Mouse (Mus musculus) brain, embryonic 18.5 days (tissue): ENCODE data around the gene Alpl.

Source experiments
- DNase-seq: peaks from one replicate; pipeline ENCODE4 v3.0.0-alpha.2; 2012; ENCODE audit warnings: low read depth, low spot score

Alpl gene

GRCm38 (mm10) chr4:137800324-137800723, 4.1 kb upstream of the Alpl start:
- DNase-seq, result no peak

DNA sequence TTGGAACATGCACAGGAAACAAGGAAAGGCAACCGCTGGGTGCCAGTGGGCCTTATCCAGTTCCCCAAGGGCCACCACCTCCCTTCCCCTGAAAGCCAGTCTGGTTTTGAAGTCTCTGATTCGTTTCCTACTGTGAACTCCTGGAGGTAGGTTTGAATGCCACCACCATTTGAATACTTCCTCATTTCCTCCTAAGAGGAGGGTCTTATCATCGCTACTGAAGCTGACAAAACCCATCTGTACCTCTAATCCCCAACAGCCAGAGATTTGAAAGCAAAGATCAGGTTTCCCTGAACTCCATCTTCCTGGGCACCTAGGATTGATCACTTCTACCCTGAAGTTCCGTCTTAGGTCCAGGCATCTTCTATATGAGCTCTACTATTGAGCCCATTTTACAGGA, 854 bp upstream of the Alpl start:
- DNase-seq, result no peak

DNA sequence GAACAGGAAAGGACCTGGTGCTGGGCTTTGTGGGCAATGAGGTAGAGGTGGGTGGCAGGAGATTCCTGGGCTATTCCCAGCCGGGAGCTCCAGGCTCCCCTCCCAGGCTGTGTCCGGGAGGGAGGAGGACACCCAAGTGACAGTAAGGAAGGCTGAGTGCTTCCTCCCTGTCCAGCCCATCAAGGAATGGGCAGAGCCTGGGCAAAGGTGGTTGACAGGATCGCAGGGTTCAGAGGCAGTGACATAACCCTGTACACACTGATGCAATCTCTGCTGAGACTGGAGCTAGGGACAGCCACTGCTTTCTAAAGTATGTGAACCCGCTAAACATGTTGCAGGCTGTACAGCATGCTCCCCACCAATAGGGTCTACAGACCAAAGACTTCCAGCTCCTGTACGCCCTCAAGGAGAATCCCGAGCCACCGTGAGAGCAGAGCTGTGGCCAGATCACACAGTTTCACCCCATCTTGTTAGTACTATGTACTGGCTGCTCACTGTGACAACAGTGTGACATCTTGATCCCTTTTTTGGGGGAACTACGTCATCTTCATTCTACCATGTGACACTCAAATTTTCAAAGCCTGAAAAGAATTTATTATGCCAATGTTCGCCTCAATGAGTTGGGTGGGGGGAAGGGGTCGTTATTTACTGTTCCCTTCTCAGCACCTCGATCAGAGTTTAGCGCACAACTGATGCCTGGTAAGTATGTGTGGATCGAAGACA, 1.8 kb downstream of the Alpl start:
- DNase-seq, result no peak

GRCm38 (mm10) chr4:137793611-137794010, 2.6 kb downstream of the Alpl start:
- DNase-seq, result no peak

DNA sequence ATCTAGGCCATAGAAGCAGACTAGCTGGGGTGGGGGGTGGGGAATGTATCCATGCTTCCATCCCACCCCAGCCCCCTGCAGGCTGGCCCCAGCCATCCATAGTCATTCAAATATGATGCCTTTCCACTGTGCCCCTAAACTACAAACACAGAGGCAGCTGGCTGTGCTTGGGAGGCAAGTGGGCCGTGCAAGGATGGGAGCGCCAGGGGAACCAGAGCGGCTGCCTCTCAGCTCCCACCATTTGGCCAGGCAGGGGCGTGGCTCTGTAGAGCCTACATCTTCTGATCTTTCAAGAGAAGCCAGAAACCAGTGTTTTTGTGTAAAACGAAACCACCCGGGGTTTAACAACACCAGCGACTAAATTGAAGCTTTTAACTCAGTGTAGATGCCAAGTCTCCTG, 4.7 kb downstream of the Alpl start:
- DNase-seq, result no peak

DNA sequence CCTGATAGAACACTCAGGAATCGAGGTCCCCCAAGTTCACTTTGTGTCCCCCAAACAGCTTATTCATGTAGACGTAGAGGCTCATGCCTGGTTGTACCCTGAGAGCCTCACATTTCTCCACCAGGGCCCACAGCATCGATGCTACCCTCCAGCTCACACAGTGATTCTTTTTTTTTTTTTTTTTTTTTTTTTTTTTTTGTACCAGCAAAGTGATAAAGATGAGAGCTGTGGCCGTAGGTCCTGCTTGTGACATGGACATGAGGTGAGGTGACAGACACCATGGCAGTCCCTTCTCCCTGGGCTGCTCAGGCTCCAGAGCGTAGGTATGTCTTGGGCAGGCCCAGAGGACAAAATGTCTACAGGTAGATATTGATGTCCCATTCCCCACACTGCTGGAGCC, 5.2 kb downstream of the Alpl start:
- no peak for DNase-seq

GRCm38 (mm10) chr4:137788511-137789049, 7.6 kb downstream of the Alpl start:
- DNase-seq, result no peak

GRCm38 (mm10) chr4:137787589-137788289, 8.4 kb downstream of the Alpl start:
- no peak for DNase-seq

DNA sequence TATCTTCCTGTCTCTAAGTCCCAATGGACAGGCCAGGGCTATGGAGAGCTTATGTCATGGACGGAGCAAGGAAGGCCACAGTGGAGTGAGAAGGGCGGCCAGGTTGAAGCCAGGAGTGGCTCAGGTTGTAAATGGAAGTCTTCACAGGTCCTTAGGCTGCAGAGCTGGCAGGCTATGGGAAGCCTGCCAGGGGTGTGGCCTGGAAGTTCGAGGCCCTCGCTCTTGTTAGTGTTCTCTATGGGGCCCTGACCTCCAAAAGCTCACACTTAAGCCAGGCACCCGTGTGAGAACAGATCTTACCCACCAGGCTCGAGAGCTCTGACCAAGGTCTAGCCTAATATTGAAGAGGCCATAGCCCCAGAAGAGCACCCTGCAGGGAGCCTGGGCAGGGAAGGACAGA, 9.7 kb downstream of the Alpl start:
- no peak for DNase-seq

DNA sequence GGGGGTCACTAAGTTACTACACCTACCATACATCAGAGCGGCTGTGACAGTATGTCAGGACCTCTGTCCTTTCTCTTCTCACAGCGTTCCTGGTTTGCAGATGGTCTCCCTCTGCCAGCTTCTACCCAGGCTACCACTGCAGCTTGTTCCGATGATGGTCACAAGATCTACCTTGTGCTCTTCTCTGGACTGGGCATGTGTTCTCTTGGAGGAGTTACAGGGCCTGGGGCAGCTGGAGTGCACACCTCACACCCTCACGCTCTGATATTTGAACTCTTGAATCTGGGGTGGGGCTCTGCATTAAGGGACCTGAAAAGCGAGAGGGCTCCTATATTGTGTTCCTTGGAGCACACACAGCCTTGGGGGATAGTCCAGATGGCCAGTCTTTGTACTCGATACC, 10.9 kb downstream of the Alpl start:
- DNase-seq, result no peak

GRCm38 (mm10) chr4:137784741-137785140, 11.4 kb downstream of the Alpl start:
- no peak for DNase-seq

- DNase-seq, result no peak
Measured at GRCm38 (mm10) chr4:137783541-137784191, 12.5 kb downstream of the Alpl start.

- no peak for DNase-seq
Measured at GRCm38 (mm10) chr4:137781949-137782348, 14.2 kb downstream of the Alpl start.

GRCm38 (mm10) chr4:137780986-137781385, 15.2 kb downstream of the Alpl start:
- no peak for DNase-seq

GRCm38 (mm10) chr4:137778397-137779184, 17.6 kb downstream of the Alpl start:
- no peak for DNase-seq

GRCm38 (mm10) chr4:137777866-137778265, 18.3 kb downstream of the Alpl start:
- no peak for DNase-seq

DNA sequence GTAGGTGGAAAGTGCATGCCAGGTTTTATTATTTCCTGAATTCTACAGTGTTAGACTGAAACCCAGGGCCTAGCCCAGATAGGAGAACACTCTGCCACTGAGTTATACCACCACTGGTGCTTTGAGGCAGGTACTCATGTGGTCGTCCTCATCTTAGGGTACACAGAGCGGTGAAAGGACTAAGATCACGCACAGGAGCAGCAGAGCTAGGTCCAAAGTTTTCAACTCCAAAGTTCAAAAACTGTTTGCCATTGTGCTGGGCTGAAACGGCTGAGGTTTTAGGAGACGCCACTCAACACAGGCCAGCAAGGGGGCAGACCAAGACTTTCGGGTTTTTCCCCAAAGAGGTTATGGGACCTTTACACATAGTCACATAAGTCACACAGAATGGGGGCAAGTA, 21.7 kb downstream of the Alpl start:
- DNase-seq, result no peak

DNA sequence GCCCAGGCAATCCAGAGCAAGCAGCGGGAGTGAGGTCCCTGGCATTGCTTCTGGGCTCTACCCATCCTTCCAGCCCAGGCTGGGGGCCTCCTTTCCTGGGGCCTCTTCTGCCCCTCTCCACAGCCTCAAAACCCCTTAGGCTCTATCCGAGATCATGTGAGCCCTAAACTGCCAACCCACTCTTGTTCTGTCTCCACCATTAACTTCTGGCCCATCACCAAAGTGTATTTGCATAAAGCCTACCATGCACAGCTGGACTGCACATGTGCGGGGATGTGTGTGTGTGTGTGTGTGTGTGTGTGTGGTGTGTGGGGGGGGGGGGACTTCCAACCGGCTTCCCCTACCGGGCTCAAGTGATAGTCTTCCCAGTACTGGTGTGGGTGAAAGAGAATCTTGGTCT, 22.2 kb downstream of the Alpl start:
- no peak for DNase-seq

- no peak for DNase-seq
Measured at GRCm38 (mm10) chr4:137773369-137773899, 22.8 kb downstream of the Alpl start.

- DNase-seq, result no peak
Measured at GRCm38 (mm10) chr4:137772438-137773056, 23.6 kb downstream of the Alpl start.

DNA sequence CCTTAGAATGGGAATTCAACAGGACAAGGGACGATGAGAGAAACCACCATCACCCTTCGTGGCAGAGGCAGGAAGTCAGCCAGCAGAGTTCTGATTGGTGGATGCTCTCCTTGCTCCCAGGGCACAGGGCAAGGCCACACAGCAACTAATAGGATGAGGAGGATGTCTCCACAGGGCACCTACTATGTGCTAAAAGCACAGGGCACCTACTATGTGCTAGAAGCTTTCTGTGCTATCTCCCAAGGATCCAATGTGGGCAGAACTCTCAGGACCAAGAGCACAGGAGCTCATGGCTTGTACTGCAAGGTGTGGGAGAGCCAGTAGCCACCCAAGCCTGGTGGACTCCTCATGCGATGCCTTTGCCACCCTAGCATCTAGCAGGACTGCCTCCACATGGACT, 24.4 kb downstream of the Alpl start:
- DNase-seq, result no peak
